18 mouse cellular contexts compared by ENCODE assay signal in the genomic region with DNA sequence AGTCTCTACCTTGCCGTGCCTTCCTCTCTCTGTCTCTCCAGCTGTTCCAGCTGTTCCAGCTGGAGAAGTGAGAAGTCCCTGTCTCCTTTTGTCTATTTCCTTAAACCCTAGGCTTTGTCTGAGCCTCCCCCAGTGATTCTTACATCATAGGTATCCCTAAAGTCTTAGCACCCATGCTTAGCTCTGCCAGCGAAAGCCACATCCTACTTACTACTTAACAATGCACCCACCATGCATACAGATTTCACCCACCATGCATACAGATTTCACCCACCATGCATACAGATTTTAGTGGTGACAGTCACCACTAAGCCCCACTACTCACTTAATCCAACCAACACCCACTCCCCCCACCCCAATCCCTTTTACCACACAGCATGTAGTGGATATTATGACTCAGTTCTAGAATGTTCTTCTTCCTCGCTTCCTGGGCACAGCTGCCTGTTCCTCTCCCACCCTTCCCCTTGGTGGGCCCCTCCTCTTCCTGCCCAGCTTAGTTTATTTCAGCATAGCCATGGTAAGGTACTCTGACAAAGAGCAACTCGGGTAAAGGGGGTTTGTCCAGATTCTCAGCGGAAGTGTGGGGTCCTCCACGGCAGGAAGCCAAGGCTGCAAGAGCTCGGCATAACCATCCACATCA. TPM values are rescaled to one million over a fixed set of nuclear protein-coding genes. Genes with fewer than 3 reads are reported as not detected.
DNase-seq lines count a peak whose midpoint lies in the region; ATAC-seq and TF ChIP-seq lines count a peak whose summit lies in the region.
"Had no signal": no experiment of that assay in that cellular context is flagged by ENCODE, and none has a peak within 500 bp of the region (broad histone marks: within the 10 kb centered on the region; RNA-seq: fewer than 3 reads in every experiment).

No protein-coding gene starts in this region.

- DNase-seq in lung, postnatal 36 days, result peak; percentile 37
- no peak for DNase-seq in lung, adult 2 months
- peak; percentile 30 to 41 for DNase-seq in CD8-positive naive resting alpha-beta T cell, adult 2 months (ENCODE audit: low read depth in 2 of 2, low spot score in 2 of 2)
- no peak for DNase-seq in limb, embryonic 10.5 days (ENCODE audit: low spot score)
- peak; percentile 71 to 73 for DNase-seq in thymus, postnatal 10 days (ENCODE audit: low spot score in 2 of 2)
- DNase-seq in gastrocnemius, postnatal 36 days, result no peak
- no peak for DNase-seq in adrenal gland, postnatal 10 days
- DNase-seq: B cell, adult 2 months; cerebellum, postnatal 36 days; gastrocnemius, postnatal 10 days; heart, postnatal 36 days; liver, postnatal 0 days had no signal

- H3K4me3 ChIP-seq in lung, adult 2 months (replicated peaks; ENCODE audit: extremely low read depth, low read depth, low read length), result no peak overlapping the region
- H3K4me3 ChIP-seq in limb, embryonic 10.5 days, result no peak overlapping the region
- no peak overlapping the region for H3K4me3 ChIP-seq in kidney, embryonic 14.5 days (ENCODE audit: low read length)
- H3K4me3 ChIP-seq: heart, embryonic 12.5 days; intestine, embryonic 15.5 days; limb, embryonic 15.5 days; myocyte had no signal

- no peak overlapping the region for H3K9ac ChIP-seq in kidney, embryonic 14.5 days (ENCODE audit: low read depth, low read length)
- H3K9ac ChIP-seq: heart, embryonic 12.5 days; intestine, embryonic 15.5 days; limb, embryonic 15.5 days; liver, postnatal 0 days had no signal

- H3K36me3 ChIP-seq in limb, embryonic 10.5 days, result no peaks in the 10 kb centered on the region
- H3K36me3 ChIP-seq in kidney, embryonic 14.5 days (ENCODE audit: control insufficient read depth, insufficient read depth, low read length), result no peaks in the 10 kb centered on the region
- H3K36me3 ChIP-seq: heart, embryonic 12.5 days; intestine, embryonic 15.5 days; limb, embryonic 15.5 days had no signal

- H3K27me3 ChIP-seq in limb, embryonic 10.5 days (ENCODE audit: low read depth, poor library complexity, severe bottlenecking), result peaks cover 3% of the 10 kb centered on the region; the same call in 1 of the 2 replicates
- H3K27me3 ChIP-seq in kidney, embryonic 14.5 days (ENCODE audit: control insufficient read depth, insufficient read depth, low read length), result peaks cover 4% of the 10 kb centered on the region; the same call in 1 of the 2 replicates
- H3K27me3 ChIP-seq: intestine, embryonic 15.5 days; limb, embryonic 15.5 days had no signal

- TF ChIP-seq POLR2A in lung, adult 2 months (IDR thresholded peaks at IDR 0.05; ENCODE audit: borderline replicate concordance, extremely low read depth, low read depth, low read length), result no peak

- H3K4me2 ChIP-seq in kidney, embryonic 14.5 days (replicated peaks; ENCODE audit: low read depth, low read length), result no peak overlapping the region
- H3K4me2 ChIP-seq: heart, embryonic 12.5 days; intestine, embryonic 15.5 days; limb, embryonic 15.5 days had no signal

- intact Hi-C loops in gastrocnemius, postnatal 36 days (cut with DNase I), result no loop called here

- ATAC-seq in kidney, embryonic 14.5 days (ENCODE audit: low FRiP score, low TSS enrichment), result no peak
- ATAC-seq: intestine, embryonic 15.5 days; liver, postnatal 0 days had no signal

- WGBS in lung, adult 2 months, result 55% methylated on average over 7 of the region's 7 CpGs
- 82% methylated on average over 7 of the region's 7 CpGs for WGBS in limb, embryonic 10.5 days
- WGBS in kidney, embryonic 14.5 days, result 78% methylated on average over 7 of the region's 7 CpGs

- H3K27ac ChIP-seq in limb, embryonic 10.5 days, result 0 out of 2 replicates have a peak overlapping the region, but pooled peaks have one; percentile 42
- no peak overlapping the region for H3K27ac ChIP-seq in kidney, embryonic 14.5 days (ENCODE audit: low read depth, low read length)
- H3K27ac ChIP-seq: intestine, embryonic 15.5 days; kidney, postnatal 0 days; limb, embryonic 15.5 days had no signal

- no peaks in the 10 kb centered on the region for H3K9me3 ChIP-seq in limb, embryonic 10.5 days (replicated peaks)
- H3K9me3 ChIP-seq in kidney, embryonic 14.5 days (ENCODE audit: control insufficient read depth, low read length), result no peaks in the 10 kb centered on the region
- H3K9me3 ChIP-seq: heart, embryonic 12.5 days; intestine, embryonic 15.5 days; limb, embryonic 15.5 days had no signal

- TF ChIP-seq CTCF in lung, adult 2 months (IDR thresholded peaks at IDR 0.05; ENCODE audit: insufficient read depth, low read length), result no peak

- no peaks in the 10 kb centered on the region for H3K4me1 ChIP-seq in lung, adult 2 months (ENCODE audit: control insufficient read depth, insufficient read depth, low read length)
- H3K4me1 ChIP-seq in limb, embryonic 10.5 days, result peaks cover 30% of the 10 kb centered on the region
- H3K4me1 ChIP-seq in kidney, embryonic 14.5 days (ENCODE audit: control insufficient read depth, insufficient read depth, low read length), result no peaks in the 10 kb centered on the region
- H3K4me1 ChIP-seq: intestine, embryonic 15.5 days had no signal

RNA-seq across cellular contexts. Expression of gene Tnrc6c, which starts 14.6 kb away (rescaled TPM):
- polyA plus RNA-seq in lung, adult 2 months (2012; rRNA removed), result 21.3 and 22.4 TPM in 2 replicates
- polyA plus RNA-seq in limb, embryonic 10.5 days (2016; fragmentation: Nextera tagmentation; extraction: Ambion mirVana), result 11.4 and 14.1 TPM in 2 replicates
- total RNA-seq in gastrocnemius, postnatal 36 days (2021), result 10 to 100 TPM; 15.0 to 19.6 TPM
- polyA plus RNA-seq in kidney, embryonic 14.5 days (2014; fragmentation: Nextera tagmentation; extraction: Ambion mirVana), result 11.5 and 13.2 TPM in 2 replicates
- total RNA-seq in adrenal gland, postnatal 10 days (2021), result 10 to 100 TPM; 20.3 to 23.7 TPM

Comparison
In these comparisons a context has a peak if more than half of its experiments do, and no peak if none do; other contexts are left out.
1. DNase-seq: peak in lung, postnatal 36 days (single experiment), CD8-positive naive resting alpha-beta T cell, adult 2 months (2 of 2) and thymus, postnatal 10 days (2 of 2); none in lung, adult 2 months (single experiment), limb, embryonic 10.5 days (single experiment), gastrocnemius, postnatal 36 days (0 of 2) and adrenal gland, postnatal 10 days (single experiment).